Mouse (Mus musculus) brown adipose tissue, adult 24 weeks (tissue): ENCODE data around the gene Abcb9. TPM values are rescaled to one million over a fixed set of nuclear protein-coding genes. Genes with fewer than 3 reads are reported as not detected.

ENCODE experiments used
- H3K27ac ChIP-seq: fragments of 200-500 bp; replicated peaks from 2 replicates; pipeline ENCODE4 v1.5.1; 2012; ENCODE audit warnings: low read depth, mild to moderate bottlenecking, low read length
- H3K4me1 ChIP-seq: fragments of 200-500 bp; 2 replicates; pipeline ENCODE4 v1.6.1; 2012; ENCODE audit warnings: low read length, mixed read lengths; ENCODE audit not compliant: control insufficient read depth, insufficient read depth, insufficient read length
- H3K4me3 ChIP-seq: fragments of 200-500 bp; 2 replicates; pipeline ENCODE4 v1.5.1; 2012; ENCODE audit warnings: low read depth, mild to moderate bottlenecking, low read length, moderate library complexity; ENCODE audit not compliant: insufficient read depth
- polyA plus RNA-seq: library from polyadenylated mRNA; stranded (reverse); fragments of >200 nt; gene quantifications from 2 replicates; pipeline ENCODE4 v1.2.4, GENCODE M21; 2012; ENCODE audit not compliant: missing spikeins, insufficient read depth, insufficient read length

The Abcb9 gene
- polyA plus RNA-seq, 1 experiment: 6.4 TPM

- H3K4me1 ChIP-seq: no peaks in the 10 kb centered on the region
- H3K27ac ChIP-seq: no peak overlapping the region
- no peak overlapping the region for H3K4me3 ChIP-seq
Measured at GRCm38 (mm10) chr5:124082941-124083688, 12.5 kb downstream of the Abcb9 start.

- Histone ChIP-seq H3K27ac (no peak overlapping the region), H3K4me3 (no peak overlapping the region), H3K4me1 (no peaks in the 10 kb centered on the region)
Measured at GRCm38 (mm10) chr5:124082447-124082846, 13.2 kb downstream of the Abcb9 start.

- no peak overlapping the region for H3K27ac ChIP-seq
- no peak overlapping the region for H3K4me3 ChIP-seq
- H3K4me1 ChIP-seq: no peaks in the 10 kb centered on the region
Measured at GRCm38 (mm10) chr5:124079880-124080279, 15.7 kb downstream of the Abcb9 start.

- Histone ChIP-seq H3K4me3 (no peak overlapping the region), H3K4me1 (no peaks in the 10 kb centered on the region), H3K27ac (no peak overlapping the region)
Measured at GRCm38 (mm10) chr5:124078794-124079416, 16.7 kb downstream of the Abcb9 start.

GRCm38 (mm10) chr5:124077856-124078460, 17.6 kb downstream of the Abcb9 start:
- H3K27ac ChIP-seq: no peak overlapping the region
- H3K4me3 ChIP-seq: no peak overlapping the region
- H3K4me1 ChIP-seq: no peaks in the 10 kb centered on the region

- Histone ChIP-seq H3K4me3 (no peak overlapping the region), H3K27ac (no peak overlapping the region), H3K4me1 (no peaks in the 10 kb centered on the region)
Measured at GRCm38 (mm10) chr5:124077241-124077640, 18.4 kb downstream of the Abcb9 start.

GRCm38 (mm10) chr5:124076559-124076958, 19.0 kb downstream of the Abcb9 start:
- Histone ChIP-seq H3K4me3 (no peak overlapping the region), H3K27ac (no peak overlapping the region), H3K4me1 (no peaks in the 10 kb centered on the region)

GRCm38 (mm10) chr5:124075716-124076115, 19.9 kb downstream of the Abcb9 start:
- no peak overlapping the region for H3K27ac ChIP-seq
- H3K4me3 ChIP-seq: no peak overlapping the region
- no peaks in the 10 kb centered on the region for H3K4me1 ChIP-seq

GRCm38 (mm10) chr5:124074845-124075307, 20.7 kb downstream of the Abcb9 start:
- Histone ChIP-seq H3K27ac (no peak overlapping the region), H3K4me1 (no peaks in the 10 kb centered on the region), H3K4me3 (no peak overlapping the region)

GRCm38 (mm10) chr5:124073682-124074081, 21.9 kb downstream of the Abcb9 start:
- no peak overlapping the region for H3K4me3 ChIP-seq
- no peak overlapping the region for H3K27ac ChIP-seq
- no peaks in the 10 kb centered on the region for H3K4me1 ChIP-seq

- Histone ChIP-seq H3K4me3 (no peak overlapping the region), H3K27ac (no peak overlapping the region), H3K4me1 (no peaks in the 10 kb centered on the region)
Measured at GRCm38 (mm10) chr5:124069657-124070056, 25.9 kb downstream of the Abcb9 start.

GRCm38 (mm10) chr5:124062037-124062824, 33.4 kb downstream of the Abcb9 start:
- Histone ChIP-seq H3K4me1 (peaks cover 6% of the 10 kb centered on the region; the same call in 1 of the 2 replicates), H3K4me3 (no peak overlapping the region), H3K27ac (no peak overlapping the region)

GRCm38 (mm10) chr5:124059677-124060076, 35.9 kb downstream of the Abcb9 start:
- H3K4me3 ChIP-seq: peak overlapping the region; percentile 42
- H3K27ac ChIP-seq: peak overlapping the region; percentile 79
- H3K4me1 ChIP-seq: peaks cover 6% of the 10 kb centered on the region; the same call in 1 of the 2 replicates

GRCm38 (mm10) chr5:124058749-124059148, 36.8 kb downstream of the Abcb9 start:
- Histone ChIP-seq H3K27ac (no peak overlapping the region), H3K4me3 (no peak overlapping the region), H3K4me1 (peaks cover 6% of the 10 kb centered on the region; the same call in 1 of the 2 replicates)

- Histone ChIP-seq H3K27ac (no peak overlapping the region), H3K4me3 (no peak overlapping the region), H3K4me1 (peaks cover 6% of the 10 kb centered on the region; the same call in 1 of the 2 replicates)
Measured at GRCm38 (mm10) chr5:124056956-124057355, 38.6 kb downstream of the Abcb9 start.
